Mouse (Mus musculus): ENCODE measurements at regions not wholly inside any gene's neighbourhood (a gene's known extent, or its start where the extent isn't known, plus 50 kb on each side); places are given as distances from the start of the nearest gene placed in this dataset.

DNA sequence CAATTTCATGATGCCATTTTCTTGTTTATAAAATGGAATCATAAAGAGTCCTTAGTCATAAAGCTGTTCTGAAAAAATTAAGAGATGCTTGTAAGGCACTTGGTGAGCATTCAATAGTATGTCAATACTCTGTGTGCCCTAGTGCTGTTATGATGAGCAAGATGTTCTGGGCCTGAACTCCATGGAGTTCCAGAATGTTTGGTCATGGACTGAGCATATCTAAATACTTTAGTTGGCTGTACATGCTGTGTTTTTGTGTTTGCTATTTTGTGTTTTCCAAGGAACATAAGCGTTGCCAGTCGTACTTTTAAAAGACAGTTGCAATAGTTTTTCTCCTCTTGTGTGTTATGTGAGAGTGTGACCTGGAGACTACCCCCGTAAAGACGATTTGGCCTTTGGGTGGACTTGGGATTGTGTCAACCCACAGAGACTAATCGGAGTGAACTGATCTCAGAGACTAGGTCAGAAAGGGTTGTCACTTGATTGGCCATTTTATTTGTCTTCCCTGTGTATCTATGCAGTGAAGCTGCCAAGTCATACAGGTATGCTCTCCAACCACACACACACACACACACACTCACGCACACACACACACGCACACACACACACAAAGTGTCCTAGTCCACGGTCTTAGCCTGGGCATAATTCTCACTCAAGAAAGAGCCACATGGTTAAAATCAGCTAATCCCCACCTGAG, 152.6 kb upstream of the Krr1 start:
- DNase-seq (ENCODE audit: low spot score in 2 of 2), result no peak

DNA sequence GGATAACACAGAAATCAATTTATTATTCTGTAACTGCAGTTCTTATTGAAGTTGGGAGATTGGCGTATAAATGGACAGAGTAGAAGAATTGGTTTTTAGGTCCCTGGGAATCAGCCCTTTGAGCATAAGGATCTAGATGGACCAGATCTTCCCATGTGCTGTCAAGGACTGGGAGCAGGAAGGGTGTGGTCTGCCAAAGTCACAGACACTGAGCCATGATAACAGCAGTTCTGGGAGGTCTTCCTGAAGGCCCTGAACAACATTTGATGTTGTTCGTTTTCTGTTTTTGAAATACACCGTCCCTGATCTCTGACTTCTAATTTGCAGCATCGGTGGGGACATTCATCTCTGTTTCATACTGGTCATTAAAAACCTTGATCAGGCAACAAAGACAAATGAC, 147.6 kb upstream of the Krr1 start:
- no peak for DNase-seq (ENCODE audit: low spot score in 2 of 2)

DNA sequence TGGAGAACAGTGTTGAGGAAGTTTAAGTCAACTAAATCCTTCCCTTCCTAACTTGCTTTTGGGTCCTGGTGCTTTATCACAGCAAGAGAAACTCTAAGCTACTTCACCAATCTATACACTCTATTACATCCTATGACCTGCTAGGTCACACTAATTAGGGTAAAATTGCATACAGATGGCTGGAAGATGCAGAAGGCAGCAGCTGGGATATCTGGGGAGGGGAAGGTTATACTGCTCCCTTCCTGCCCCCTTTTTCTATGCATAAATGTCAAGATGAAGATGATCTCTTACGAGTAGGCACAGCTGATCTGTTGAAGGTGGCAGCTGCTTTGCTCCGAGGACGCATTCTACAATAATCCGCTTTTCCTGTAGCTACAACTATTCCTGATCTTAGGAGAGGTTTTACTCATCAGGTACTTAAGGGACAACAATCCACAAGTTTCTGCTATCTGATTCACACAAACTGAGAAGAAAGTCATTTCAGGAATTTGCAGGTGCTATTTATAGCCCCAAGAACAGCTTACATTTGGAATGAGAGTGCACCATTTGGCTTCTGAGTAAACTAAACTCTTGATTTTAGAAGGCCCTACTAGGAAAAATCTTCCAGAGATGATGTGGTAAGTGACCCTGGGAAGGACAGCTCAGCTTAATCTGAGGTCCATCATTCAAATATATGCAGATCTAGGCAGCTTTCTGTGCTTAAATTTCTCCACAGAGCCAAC, 146.3 kb upstream of the Krr1 start:
- DNase-seq (ENCODE audit: low spot score in 2 of 2), result no peak

GRCm38 (mm10) chr10:111827246-111827645, 145.2 kb upstream of the Krr1 start:
- DNase-seq (ENCODE audit: low spot score in 2 of 2), result no peak

DNA sequence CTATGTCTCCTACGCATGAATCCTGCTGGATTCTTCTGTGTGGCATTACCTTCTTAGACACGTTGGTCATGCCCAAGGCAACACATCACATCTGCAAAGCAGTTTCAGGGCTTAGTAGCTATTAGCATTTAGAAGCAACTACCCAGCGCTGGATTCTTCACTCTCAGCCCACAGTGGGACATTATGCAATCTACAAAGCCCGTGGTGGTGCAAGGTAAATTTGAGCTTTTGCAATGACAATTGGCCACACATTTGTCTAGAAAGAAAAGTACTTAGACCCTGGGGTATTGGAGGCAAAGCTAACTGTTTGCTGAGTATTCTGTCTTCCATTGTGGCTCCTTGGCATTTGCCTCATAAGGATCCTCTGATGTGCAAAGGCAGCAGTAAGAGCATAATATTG, 144.5 kb upstream of the Krr1 start:
- no peak for DNase-seq (ENCODE audit: low spot score in 2 of 2)

- DNase-seq (ENCODE audit: low spot score in 2 of 2), result no peak
Measured at GRCm38 (mm10) chr10:111828610-111829009, 143.9 kb upstream of the Krr1 start.

GRCm38 (mm10) chr10:111829291-111829690, 143.2 kb upstream of the Krr1 start:
- no peak for DNase-seq (ENCODE audit: low spot score in 2 of 2)

DNA sequence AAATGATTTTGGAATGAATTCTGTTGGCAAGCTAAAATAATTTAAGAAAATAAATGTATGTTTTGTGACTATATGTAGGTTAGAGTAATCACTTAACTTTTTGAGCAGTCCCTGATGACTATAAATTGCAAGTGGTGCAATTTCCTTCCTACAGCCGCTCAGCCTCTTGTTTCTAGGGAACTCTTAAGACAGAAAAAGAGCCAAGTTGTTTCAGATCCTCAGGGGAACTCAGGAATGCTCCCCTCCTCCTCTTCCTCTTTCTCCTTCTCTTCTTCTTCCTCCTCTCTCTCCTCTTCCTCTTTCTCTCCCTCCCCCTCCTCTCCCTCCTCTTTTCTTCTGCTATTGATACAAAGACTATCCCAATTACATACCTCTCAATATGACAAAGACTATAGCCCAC, 141.4 kb upstream of the Krr1 start:
- no peak for DNase-seq (ENCODE audit: low spot score in 2 of 2)

DNA sequence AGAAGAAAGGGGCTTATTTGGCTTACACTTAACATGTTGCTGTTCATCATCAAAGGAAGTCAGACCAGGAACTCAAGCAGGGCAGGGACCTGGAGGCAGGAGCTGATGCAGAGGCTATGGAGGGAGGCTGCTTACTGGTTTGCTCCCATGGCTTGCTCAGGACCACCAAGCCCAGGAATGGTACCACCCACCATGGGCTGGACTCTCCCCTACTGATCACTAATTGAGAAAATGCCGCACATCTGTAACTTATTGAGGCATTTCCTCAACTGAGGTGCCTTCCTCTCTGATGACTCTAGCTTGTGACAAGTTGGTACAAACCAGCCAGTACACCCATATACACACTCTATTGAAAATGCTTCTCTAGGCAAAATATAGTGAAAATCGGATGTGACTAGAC, 138.9 kb upstream of the Krr1 start:
- DNase-seq (ENCODE audit: low spot score in 2 of 2), result no peak

GRCm38 (mm10) chr10:111834280-111834679, 138.2 kb upstream of the Krr1 start:
- no peak for DNase-seq (ENCODE audit: low spot score in 2 of 2)

GRCm38 (mm10) chr10:111834925-111835823, 137.3 kb upstream of the Krr1 start:
- no peak for DNase-seq (ENCODE audit: low spot score in 2 of 2)

DNA sequence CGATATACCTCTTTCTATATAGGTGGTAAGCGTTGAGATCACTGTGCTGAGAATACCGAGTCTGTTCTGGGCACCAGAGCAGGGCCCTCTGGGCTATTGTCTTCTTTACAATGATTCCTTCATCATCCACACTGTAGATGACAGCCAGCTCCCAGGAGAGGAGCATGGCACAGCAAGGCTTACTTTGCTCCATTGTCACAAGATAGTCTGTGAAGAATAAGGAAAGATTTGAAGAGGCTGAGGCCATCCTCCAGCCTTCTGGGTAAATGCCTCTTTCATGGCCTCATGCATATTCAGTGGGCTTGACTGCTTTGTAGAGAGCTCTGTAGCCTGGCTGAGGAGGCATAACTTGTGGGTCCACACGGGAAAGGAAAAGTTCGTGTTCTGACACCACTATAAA, 136.3 kb upstream of the Krr1 start:
- no peak for DNase-seq (ENCODE audit: low spot score in 2 of 2)

GRCm38 (mm10) chr10:111836802-111837201, 135.7 kb upstream of the Krr1 start:
- no peak for DNase-seq (ENCODE audit: low spot score in 2 of 2)

- no peak for DNase-seq (ENCODE audit: low spot score in 2 of 2)
Measured at GRCm38 (mm10) chr10:111842321-111842775, 130.1 kb upstream of the Krr1 start.

GRCm38 (mm10) chr10:111842896-111843295, 129.6 kb upstream of the Krr1 start:
- no peak for DNase-seq (ENCODE audit: low spot score in 2 of 2)

DNA sequence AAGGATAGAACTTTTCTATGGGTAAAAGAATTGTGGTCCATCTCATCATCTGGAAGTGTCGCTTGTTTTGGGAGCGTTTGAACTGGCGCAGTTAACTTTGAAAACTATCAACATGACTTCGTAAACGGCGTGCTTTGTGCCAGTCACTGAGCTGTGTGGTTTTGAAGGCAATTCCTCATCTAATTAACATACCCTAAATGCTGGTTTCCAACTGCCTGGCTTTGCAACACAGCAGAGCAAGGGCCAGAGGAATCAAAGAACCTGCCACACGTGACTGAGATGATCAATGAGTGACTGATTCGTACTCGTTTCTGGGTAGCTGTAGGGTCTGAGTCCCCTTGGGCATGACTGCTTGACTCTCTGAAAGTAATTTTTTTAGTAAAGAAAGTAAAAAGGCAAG, 129.2 kb upstream of the Krr1 start:
- no peak for DNase-seq (ENCODE audit: low spot score in 2 of 2)

DNA sequence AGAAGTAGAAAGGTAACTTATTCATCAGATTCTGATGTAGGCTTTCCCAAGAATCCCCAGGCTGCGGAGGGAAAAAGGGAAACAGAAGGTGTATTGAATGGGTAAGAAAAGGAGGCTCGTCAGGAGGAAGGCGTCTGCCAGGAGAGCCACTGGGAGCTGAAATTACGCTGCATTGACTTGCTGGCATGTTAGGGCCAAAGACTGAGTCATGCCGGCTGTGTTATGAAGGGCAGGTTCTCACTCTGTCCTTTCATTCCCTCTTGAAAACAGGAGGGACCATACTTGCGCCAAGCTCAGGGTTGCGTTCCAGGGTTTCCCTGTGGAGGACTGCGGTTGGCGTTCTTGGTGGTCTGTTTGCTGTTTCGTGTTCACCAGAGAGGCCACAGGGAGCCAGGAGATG, 128.3 kb upstream of the Krr1 start:
- DNase-seq (ENCODE audit: low spot score in 2 of 2), result no peak

- no peak for DNase-seq (ENCODE audit: low spot score in 2 of 2)
Measured at GRCm38 (mm10) chr10:111845946-111846345, 126.5 kb upstream of the Krr1 start.

DNA sequence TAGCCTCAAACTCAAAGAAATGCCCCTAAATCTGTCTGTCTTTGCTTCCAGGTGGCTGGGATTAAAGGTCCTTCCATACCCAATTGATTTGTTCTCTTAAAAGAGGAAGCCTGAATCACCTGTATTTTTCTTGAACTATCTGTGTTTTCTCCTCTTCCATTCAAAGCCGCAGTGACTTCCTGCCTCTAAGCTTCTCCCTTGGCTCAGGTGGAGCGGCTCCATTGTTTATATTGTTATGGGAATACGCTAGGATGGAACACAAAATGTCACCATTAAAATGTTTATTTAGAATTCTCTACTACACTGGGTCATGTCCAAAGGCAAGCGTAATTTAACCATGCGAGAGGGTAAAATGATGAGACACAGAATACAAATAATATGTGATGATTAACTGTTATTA, 118.2 kb upstream of the Krr1 start:
- no peak for DNase-seq (ENCODE audit: low spot score in 2 of 2)

GRCm38 (mm10) chr10:111855496-111855895, 117.0 kb upstream of the Krr1 start:
- no peak for DNase-seq (ENCODE audit: low spot score in 2 of 2)

DNA sequence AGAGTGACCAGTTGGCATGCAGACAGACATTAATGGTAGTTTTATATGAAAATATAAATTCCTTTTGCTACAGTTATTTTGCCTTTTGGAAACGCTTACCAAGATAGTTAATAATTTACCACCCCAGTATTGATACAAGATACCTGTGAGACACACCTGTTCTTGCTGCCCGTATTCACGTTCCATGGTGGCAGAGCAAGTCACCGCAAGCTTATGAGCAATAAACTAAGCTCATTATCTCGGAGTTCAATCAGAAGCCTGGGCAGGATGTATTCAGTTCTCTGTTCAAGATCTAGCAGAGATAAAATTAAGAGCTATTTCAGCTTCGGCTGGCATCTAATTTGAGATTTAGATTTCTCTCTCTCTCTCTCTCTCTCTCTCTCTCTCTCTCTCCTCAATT, 114.1 kb upstream of the Krr1 start:
- DNase-seq (ENCODE audit: low spot score in 2 of 2), result no peak

GRCm38 (mm10) chr10:111865286-111865830, 107.1 kb upstream of the Krr1 start:
- DNase-seq (ENCODE audit: low spot score in 2 of 2), result no peak

Measured in layer of hippocampus, postnatal 14 days (tissue).